Mouse (Mus musculus) megakaryocyte, embryonic 14.5 days (primary cell): ENCODE results near the gene Dcp1a. TPM values are rescaled to one million over a fixed set of nuclear protein-coding genes. Genes with fewer than 3 reads are reported as not detected.
"Not testable (repeated sequence)": the region's sequence is repeated elsewhere in the genome, so short reads cannot be mapped to it uniquely, and the experiment has no call there.

Experiments used
- H3K27me3 ChIP-seq: replicated peaks from 2 replicates; pipeline ENCODE3; 2012; ENCODE audit warnings: inconsistent platforms
- H3K36me3 ChIP-seq: replicated peaks from 2 replicates; pipeline ENCODE3; 2012; ENCODE audit warnings: low read length, inconsistent platforms, mixed read lengths
- H3K4me1 ChIP-seq: 2 replicates; pipeline ENCODE4 v1.6.1; 2012; ENCODE audit warnings: inconsistent platforms
- H3K4me3 ChIP-seq: replicated peaks from 2 replicates; pipeline ENCODE3; 2012; ENCODE audit warnings: moderate library complexity, mild to moderate bottlenecking, inconsistent platforms
- H3K9me3 ChIP-seq: 2 replicates; pipeline ENCODE4 v1.6.1; 2012; ENCODE audit warnings: inconsistent platforms
- FLI1 ChIP-seq: IDR thresholded peaks from 2 replicates; pipeline ENCODE4 v1.6.1; 2012; ENCODE audit warnings: low read length, inconsistent platforms, mixed read lengths
- GATA1 ChIP-seq: IDR thresholded peaks from 3 replicates; pipeline ENCODE4 v1.6.1; 2012; ENCODE audit warnings: mixed read lengths, low read length, inconsistent platforms, borderline replicate concordance
- polyA plus RNA-seq: library from polyadenylated mRNA; stranded (reverse); fragments of >175 nt; gene quantifications from 2 replicates; pipeline ENCODE4 v1.2.3, GENCODE M21; 2012; ENCODE audit warnings: low replicate concordance; ENCODE audit not compliant: insufficient read depth

The Dcp1a gene
- polyA plus RNA-seq, 1 experiment = 22.3 TPM

DNA sequence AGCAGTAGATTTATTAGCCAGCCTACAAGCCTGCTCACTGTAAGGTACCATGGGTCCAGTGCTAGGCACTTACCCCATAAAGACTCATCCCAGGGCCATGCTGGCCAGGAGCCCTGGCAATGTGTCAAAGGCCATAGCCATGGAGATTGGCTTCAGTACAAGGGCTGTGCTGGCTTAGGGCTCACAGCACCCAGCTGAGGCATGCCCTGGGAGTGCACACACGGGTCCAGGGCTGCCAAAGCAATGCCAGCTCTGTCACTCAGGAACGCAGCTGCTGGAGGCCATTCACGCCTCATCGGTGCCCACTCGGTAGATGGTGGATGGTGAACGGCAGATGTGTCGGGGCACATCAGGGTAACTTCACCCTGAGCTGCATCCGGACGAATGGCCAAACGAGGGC is 62.2 kb downstream of the Dcp1a start:
- H3K9me3 ChIP-seq = no peaks in the 10 kb centered on the region
- peaks cover 18% of the 10 kb centered on the region for H3K4me1 ChIP-seq
- H3K4me3 ChIP-seq = no peak overlapping the region
- H3K36me3 ChIP-seq = no peaks in the 10 kb centered on the region
- TF ChIP-seq FLI1 = no peak
- no peak for TF ChIP-seq GATA1
- H3K27me3 ChIP-seq = peaks cover 4% of the 10 kb centered on the region

DNA sequence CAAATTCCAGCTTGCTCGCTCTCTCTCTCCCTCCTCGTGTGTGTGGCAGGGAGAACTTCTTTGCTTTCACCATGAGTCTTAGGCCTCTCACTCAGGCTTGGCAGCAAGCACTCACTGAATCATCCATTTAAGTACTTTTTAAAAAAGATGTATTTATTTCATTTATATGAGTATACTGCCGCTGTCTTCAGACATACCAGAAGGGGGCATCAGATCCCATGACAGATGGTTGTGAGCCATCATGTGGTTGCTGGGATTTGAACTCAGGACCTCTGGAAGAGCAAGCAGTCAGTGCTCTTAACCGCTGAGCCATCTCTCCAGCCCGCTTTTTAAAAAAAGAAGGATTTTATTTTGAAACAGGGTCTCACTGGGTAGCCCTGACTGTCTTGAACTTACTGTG is 64.0 kb downstream of the Dcp1a start:
- not testable (repeated sequence) for H3K27me3 ChIP-seq, H3K9me3 ChIP-seq, H3K4me3 ChIP-seq, H3K36me3 ChIP-seq
- peaks cover 26% of the 10 kb centered on the region for H3K4me1 ChIP-seq

- Histone ChIP-seq H3K4me3 (peak within 1 kb of the TSS; percentile 95), H3K27me3 (peaks cover 4% of the 10 kb centered on the region), H3K4me1 (peaks cover 54% of the 10 kb centered on the region), H3K36me3 (peaks cover 17% of the 10 kb centered on the region), H3K9me3 (no peaks in the 10 kb centered on the region)
- TF ChIP-seq GATA1 (no peak), FLI1 (no peak)
Measured at GRCm38 (mm10) chr14:30548131-30548720, 68.9 kb downstream of the Dcp1a start, which contains the start of gene Tkt. Gene Tkt, plus strand, starts transcription at chr14:30548359.

GRCm38 (mm10) chr14:30548965-30549776 is 69.8 kb downstream of the Dcp1a start:
- H3K4me1 ChIP-seq = peaks cover 62% of the 10 kb centered on the region
- TF ChIP-seq FLI1 = no peak
- TF ChIP-seq GATA1 = no peak
- peaks cover 4% of the 10 kb centered on the region for H3K27me3 ChIP-seq
- H3K9me3 ChIP-seq = no peaks in the 10 kb centered on the region
- peaks cover 26% of the 10 kb centered on the region for H3K36me3 ChIP-seq
- peak overlapping the region; percentile 95 for H3K4me3 ChIP-seq

DNA sequence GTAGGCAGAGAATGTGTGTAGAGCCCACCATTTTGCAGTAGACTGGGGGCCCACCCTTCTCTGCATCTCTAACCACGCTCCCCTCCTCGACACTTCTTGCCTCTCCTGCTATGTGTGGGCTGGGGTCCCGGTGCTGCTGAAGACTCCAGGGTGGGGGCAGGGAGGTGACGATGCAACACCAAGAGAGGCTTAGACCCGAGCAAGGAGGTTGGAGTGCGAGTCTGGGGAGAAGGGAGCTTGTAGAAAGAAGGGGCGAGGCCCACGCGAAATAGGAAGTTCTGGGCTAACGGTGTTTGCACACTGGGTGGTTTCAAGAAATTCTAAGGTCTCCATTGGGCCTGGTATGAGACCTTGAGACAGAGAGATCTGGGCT is 70.4 kb downstream of the Dcp1a start:
- Histone ChIP-seq H3K4me3 (peak overlapping the region; percentile 95), H3K9me3 (no peaks in the 10 kb centered on the region), H3K27me3 (peaks cover 4% of the 10 kb centered on the region), H3K36me3 (peaks cover 32% of the 10 kb centered on the region), H3K4me1 (peaks cover 64% of the 10 kb centered on the region)
- no peak for TF ChIP-seq GATA1
- no peak for TF ChIP-seq FLI1

DNA sequence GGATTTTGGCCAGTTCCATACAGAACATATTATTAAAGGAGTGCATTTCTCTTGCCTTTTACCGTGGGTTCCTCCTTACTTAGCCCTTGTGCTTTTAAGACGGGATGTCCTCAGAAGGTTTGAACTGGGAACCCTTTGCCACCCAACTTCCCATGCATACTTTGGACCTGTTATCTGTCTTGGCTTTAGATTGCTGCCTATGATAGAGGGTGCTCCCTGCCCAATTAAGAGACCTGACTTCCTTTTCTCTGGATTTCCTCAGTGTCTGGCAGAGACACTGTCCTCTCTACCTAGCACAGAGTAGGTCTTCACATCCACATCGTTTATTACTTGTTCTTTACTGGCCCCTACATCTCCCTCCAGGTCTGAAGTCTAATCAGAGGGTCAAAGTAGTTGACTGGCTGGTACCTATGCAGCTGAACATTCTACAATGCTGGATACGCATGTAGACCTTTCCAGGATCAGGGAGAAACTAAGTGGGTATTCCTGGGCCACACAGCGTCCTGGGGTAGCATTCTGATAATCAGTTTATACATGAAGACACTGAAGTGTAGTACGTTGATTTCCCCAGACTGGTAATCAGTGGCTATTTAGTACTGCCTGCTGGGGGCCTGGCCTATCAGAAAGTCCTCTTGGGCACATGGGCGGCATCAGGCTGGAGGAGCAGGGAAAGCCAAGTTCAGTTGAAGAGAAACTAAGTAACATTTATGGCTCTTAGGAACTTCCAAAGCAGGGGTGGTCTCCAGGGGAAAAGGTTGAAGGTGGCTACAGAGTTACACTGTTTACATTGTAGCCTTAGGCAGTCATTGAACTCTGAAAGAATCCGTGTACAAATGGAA is 71.1 kb downstream of the Dcp1a start:
- TF ChIP-seq FLI1 (no peak), GATA1 (no peak)
- H3K4me1 ChIP-seq = peaks cover 57% of the 10 kb centered on the region
- peaks cover 1% of the 10 kb centered on the region for H3K27me3 ChIP-seq
- no peaks in the 10 kb centered on the region for H3K9me3 ChIP-seq
- H3K36me3 ChIP-seq = peaks cover 39% of the 10 kb centered on the region
- peak overlapping the region; percentile 95 for H3K4me3 ChIP-seq

DNA sequence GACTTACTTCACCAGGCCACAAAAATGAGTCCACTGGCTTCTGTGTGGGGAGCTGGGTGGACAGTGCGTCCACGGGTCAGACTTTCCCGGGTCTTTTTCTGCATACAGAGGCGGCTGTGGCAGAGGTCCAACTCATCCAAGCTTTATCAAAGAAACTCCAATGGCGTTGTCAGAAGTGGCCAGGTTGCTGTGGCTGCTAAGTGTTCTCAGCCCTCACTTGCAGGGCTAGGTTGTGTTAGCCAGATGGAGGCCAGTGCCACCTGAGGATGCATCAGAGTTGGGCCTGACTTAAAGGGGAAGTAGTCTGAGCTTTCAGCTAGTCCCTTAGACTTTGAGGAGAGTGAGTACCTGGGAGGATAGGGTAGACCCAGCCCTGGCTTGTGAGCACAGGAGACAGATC is 72.2 kb downstream of the Dcp1a start:
- Histone ChIP-seq H3K4me1 (peaks cover 60% of the 10 kb centered on the region), H3K27me3 (no peaks in the 10 kb centered on the region), H3K4me3 (peak overlapping the region; percentile 95), H3K36me3 (peaks cover 50% of the 10 kb centered on the region), H3K9me3 (no peaks in the 10 kb centered on the region)
- TF ChIP-seq GATA1 (no peak), FLI1 (no peak)

- H3K9me3 ChIP-seq = no peaks in the 10 kb centered on the region
- TF ChIP-seq GATA1 (no peak), FLI1 (no peak)
- H3K4me3 ChIP-seq = no peak overlapping the region
- H3K4me1 ChIP-seq = peaks cover 65% of the 10 kb centered on the region
- peaks cover 54% of the 10 kb centered on the region for H3K36me3 ChIP-seq
- no peaks in the 10 kb centered on the region for H3K27me3 ChIP-seq
Measured at GRCm38 (mm10) chr14:30551981-30552380, 72.6 kb downstream of the Dcp1a start.

- peaks cover 67% of the 10 kb centered on the region for H3K4me1 ChIP-seq
- no peaks in the 10 kb centered on the region for H3K9me3 ChIP-seq
- no peaks in the 10 kb centered on the region for H3K27me3 ChIP-seq
- peaks cover 66% of the 10 kb centered on the region for H3K36me3 ChIP-seq
- TF ChIP-seq GATA1 (no peak), FLI1 (no peak)
- H3K4me3 ChIP-seq = no peak overlapping the region
Measured at GRCm38 (mm10) chr14:30553185-30553584, 73.8 kb downstream of the Dcp1a start.

DNA sequence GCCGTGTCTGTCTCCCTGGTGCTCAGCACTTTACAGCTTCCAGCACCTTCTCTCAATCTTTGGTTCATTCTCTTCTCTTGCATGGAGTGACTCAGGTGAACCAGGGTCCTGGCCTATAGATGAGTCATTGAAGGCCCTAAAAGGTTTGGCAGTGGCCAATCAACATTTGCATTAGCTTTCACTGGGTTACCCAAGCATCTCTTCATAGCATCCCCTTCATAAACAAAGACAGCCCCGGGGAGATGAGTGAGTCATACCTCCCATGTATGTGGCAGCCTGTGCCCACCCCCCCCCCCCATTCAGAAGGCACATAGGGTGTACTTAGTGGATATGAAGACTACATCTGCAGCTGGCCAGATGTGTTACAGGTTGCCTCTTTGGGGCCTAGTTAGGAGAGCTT is 77.3 kb downstream of the Dcp1a start:
- peaks cover 95% of the 10 kb centered on the region for H3K36me3 ChIP-seq
- H3K4me3 ChIP-seq = no peak overlapping the region
- no peak for TF ChIP-seq GATA1
- no peak for TF ChIP-seq FLI1
- H3K27me3 ChIP-seq = no peaks in the 10 kb centered on the region
- no peaks in the 10 kb centered on the region for H3K9me3 ChIP-seq
- H3K4me1 ChIP-seq = peaks cover 69% of the 10 kb centered on the region

DNA sequence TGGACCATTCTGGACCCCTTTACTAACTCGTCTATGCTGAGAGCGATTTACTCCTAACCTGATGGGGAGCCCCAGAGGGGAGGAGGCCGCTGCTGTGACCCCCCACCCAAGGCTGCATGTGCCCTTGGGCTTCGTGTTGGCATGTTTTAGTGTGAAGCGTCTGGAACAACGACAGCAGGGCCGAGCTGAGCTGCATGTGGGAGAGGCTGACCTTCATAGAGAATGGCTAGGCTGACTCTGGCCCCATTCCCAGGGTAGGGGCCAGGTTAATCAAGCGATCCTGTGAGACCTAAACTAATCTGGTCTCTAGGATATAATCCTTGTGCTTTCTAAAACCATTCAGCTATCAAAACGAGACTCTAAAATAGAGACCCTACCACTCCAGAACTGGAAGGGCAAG is 78.4 kb downstream of the Dcp1a start:
- no peak overlapping the region for H3K4me3 ChIP-seq
- peaks cover 64% of the 10 kb centered on the region for H3K4me1 ChIP-seq
- H3K27me3 ChIP-seq = no peaks in the 10 kb centered on the region
- H3K9me3 ChIP-seq = no peaks in the 10 kb centered on the region
- no peak for TF ChIP-seq GATA1
- no peak for TF ChIP-seq FLI1
- peaks cover 97% of the 10 kb centered on the region for H3K36me3 ChIP-seq
